14 mouse cellular contexts compared by ENCODE assay signal in the genomic region with DNA sequence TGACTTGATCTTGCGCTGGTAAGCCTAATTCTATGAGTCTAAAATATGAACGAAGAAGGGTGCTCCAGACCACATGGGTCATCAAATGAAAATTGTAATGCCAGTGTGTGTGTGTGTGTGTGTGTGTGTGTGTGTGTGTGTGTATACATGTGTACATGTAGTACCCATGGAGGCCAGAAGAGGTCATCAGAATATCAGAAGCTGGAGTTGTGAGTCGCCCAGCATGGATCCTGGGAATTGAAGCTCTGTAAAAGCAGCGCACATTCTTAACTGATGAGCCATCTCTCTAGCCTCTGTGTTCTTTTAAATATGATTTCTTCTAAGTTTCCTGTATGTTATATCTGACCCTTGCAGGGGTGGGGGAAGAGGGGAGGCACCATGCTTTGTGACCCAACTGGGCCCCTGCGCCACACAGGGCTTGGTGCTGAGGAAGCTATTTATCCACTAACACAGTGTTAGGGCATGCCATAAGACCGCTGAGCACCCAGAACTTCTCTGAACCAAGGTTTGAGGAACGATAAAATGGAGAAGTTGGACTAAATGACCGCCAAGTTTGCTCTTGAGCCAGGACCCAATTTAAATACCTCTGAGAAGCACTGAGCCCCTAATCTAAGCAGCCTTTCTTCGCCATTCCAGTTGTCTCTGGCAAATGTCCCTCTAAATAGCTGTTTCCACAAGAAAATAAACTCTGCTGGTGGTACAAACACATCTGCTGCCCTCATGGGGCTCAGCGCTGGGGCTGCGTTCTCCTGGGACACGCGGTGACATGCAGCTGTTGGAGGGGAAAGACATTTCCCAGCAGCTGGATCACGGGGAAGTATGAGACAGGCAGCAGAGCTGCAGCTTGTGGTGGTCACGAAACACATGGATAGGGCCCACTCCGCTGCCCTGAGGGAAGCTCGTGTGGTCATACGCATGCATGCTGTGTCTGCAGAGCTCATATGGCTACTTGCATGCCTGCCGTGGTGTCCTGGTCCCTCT. TPM values are rescaled to one million over a fixed set of nuclear protein-coding genes. Genes with fewer than 3 reads are reported as not detected.
DNase-seq lines count a peak whose midpoint lies in the region; ATAC-seq and TF ChIP-seq lines count a peak whose summit lies in the region.
"Had no signal": no experiment of that assay in that cellular context is flagged by ENCODE, and none has a peak within 500 bp of the region (broad histone marks: within the 10 kb centered on the region; RNA-seq: fewer than 3 reads in every experiment).

No protein-coding gene starts in this region.

- H3K36me3 ChIP-seq in heart, embryonic 13.5 days: no peaks in the 10 kb centered on the region
- H3K36me3 ChIP-seq in midbrain, postnatal 0 days (ENCODE audit: insufficient read depth, low read length): no peaks in the 10 kb centered on the region
- H3K36me3 ChIP-seq in midbrain, embryonic 16.5 days (ENCODE audit: control insufficient read depth, insufficient read depth, low read length): no peaks in the 10 kb centered on the region
- no peaks in the 10 kb centered on the region for H3K36me3 ChIP-seq in stomach, embryonic 16.5 days (ENCODE audit: control insufficient read depth, insufficient read depth, low read length)
- H3K36me3 ChIP-seq: G1E; liver, embryonic 13.5 days had no signal

- peak; percentile 50 for TF ChIP-seq CTCF in midbrain, postnatal 0 days (IDR thresholded peaks at IDR 0.05)

- DNase-seq in heart, postnatal 10 days: no peak
- DNase-seq in midbrain, postnatal 0 days (ENCODE audit: low spot score): peak; percentile 50
- DNase-seq in induced T-regulatory cell, adult 2 months (ENCODE audit: low read depth): peak; percentile 13
- DNase-seq in kidney, postnatal 4 days: no peak
- DNase-seq in ovary, postnatal 36 days (ENCODE audit: low spot score): no peak
- DNase-seq: adrenal gland, postnatal 10 days; cerebellum, adult 9-10 months; heart, postnatal 4 days; liver, embryonic 13.5 days; right cerebral cortex, postnatal 14 days had no signal

- 79% methylated on average over 19 of the region's 19 CpGs for WGBS in heart, embryonic 13.5 days
- 91% methylated on average over 19 of the region's 19 CpGs for WGBS in midbrain, postnatal 0 days
- WGBS in midbrain, embryonic 16.5 days: 90% methylated on average over 19 of the region's 19 CpGs
- WGBS in stomach, embryonic 16.5 days: 76% methylated on average over 19 of the region's 19 CpGs

- intact Hi-C loops in heart, postnatal 10 days (cut with DNase I): no loop called here

- H3K9me3 ChIP-seq in heart, embryonic 13.5 days: no peaks in the 10 kb centered on the region
- no peaks in the 10 kb centered on the region for H3K9me3 ChIP-seq in midbrain, postnatal 0 days (ENCODE audit: low read length)
- H3K9me3 ChIP-seq in midbrain, embryonic 16.5 days (replicated peaks; ENCODE audit: control insufficient read depth, low read length, poor library complexity, severe bottlenecking): no peaks in the 10 kb centered on the region
- no peaks in the 10 kb centered on the region for H3K9me3 ChIP-seq in stomach, embryonic 16.5 days (replicated peaks; ENCODE audit: control insufficient read depth, low read length)
- H3K9me3 ChIP-seq: G1E; liver, embryonic 13.5 days had no signal

- H3K27me3 ChIP-seq in heart, embryonic 13.5 days (replicated peaks): peaks cover 17% of the 10 kb centered on the region; the same call in 1 of the 2 replicates
- no peaks in the 10 kb centered on the region for H3K27me3 ChIP-seq in midbrain, postnatal 0 days (ENCODE audit: insufficient read depth, low read length)
- H3K27me3 ChIP-seq in midbrain, embryonic 16.5 days (ENCODE audit: control insufficient read depth, insufficient read depth, low read depth, low read length): no peaks in the 10 kb centered on the region
- H3K27me3 ChIP-seq in stomach, embryonic 16.5 days (ENCODE audit: control insufficient read depth, insufficient read depth, low read length): no peaks in the 10 kb centered on the region
- H3K27me3 ChIP-seq: liver, embryonic 13.5 days had no signal

- no peak for ATAC-seq in heart, embryonic 13.5 days (ENCODE audit: extremely low read depth, insufficient number of reproducible peaks, low FRiP score, low TSS enrichment)
- no peak for ATAC-seq in midbrain, postnatal 0 days (ENCODE audit: low FRiP score)
- no peak for ATAC-seq in midbrain, embryonic 16.5 days
- ATAC-seq in stomach, embryonic 16.5 days (ENCODE audit: insufficient read depth, low FRiP score): peak; percentile 31; the same call in 1 of the 2 replicates

- H3K27ac ChIP-seq in heart, embryonic 13.5 days (replicated peaks): peak overlapping the region; percentile 54
- H3K27ac ChIP-seq in midbrain, postnatal 0 days (ENCODE audit: low read depth, low read length): no peak overlapping the region
- H3K27ac ChIP-seq in midbrain, embryonic 16.5 days (ENCODE audit: low read length): no peak overlapping the region
- H3K27ac ChIP-seq in stomach, embryonic 16.5 days (ENCODE audit: low read length): peak overlapping the region; percentile 60
- H3K27ac ChIP-seq: liver, embryonic 13.5 days had no signal

- H3K9ac ChIP-seq in heart, embryonic 13.5 days: no peak overlapping the region
- H3K9ac ChIP-seq in midbrain, postnatal 0 days (replicated peaks; ENCODE audit: low read length, poor library complexity, severe bottlenecking): no peak overlapping the region
- no peak overlapping the region for H3K9ac ChIP-seq in midbrain, embryonic 16.5 days (ENCODE audit: low read depth, low read length)
- H3K9ac ChIP-seq in stomach, embryonic 16.5 days (ENCODE audit: low read length): no peak overlapping the region
- H3K9ac ChIP-seq: liver, embryonic 13.5 days had no signal

- H3K4me2 ChIP-seq in heart, embryonic 13.5 days: no peak overlapping the region
- H3K4me2 ChIP-seq in midbrain, postnatal 0 days (ENCODE audit: low read depth, low read length, poor library complexity, severe bottlenecking): no peak overlapping the region
- no peak overlapping the region for H3K4me2 ChIP-seq in midbrain, embryonic 16.5 days (ENCODE audit: low read length)
- H3K4me2 ChIP-seq in stomach, embryonic 16.5 days (ENCODE audit: low read depth, low read length): no peak overlapping the region
- H3K4me2 ChIP-seq: liver, embryonic 13.5 days had no signal

- no peak overlapping the region for H3K4me3 ChIP-seq in heart, embryonic 13.5 days
- H3K4me3 ChIP-seq in midbrain, postnatal 0 days (ENCODE audit: low read depth, low read length): no peak overlapping the region
- no peak overlapping the region for H3K4me3 ChIP-seq in midbrain, embryonic 16.5 days (ENCODE audit: low read depth, low read length)
- no peak overlapping the region for H3K4me3 ChIP-seq in stomach, embryonic 16.5 days (replicated peaks; ENCODE audit: low read length)
- H3K4me3 ChIP-seq: liver, embryonic 13.5 days had no signal

- H3K4me1 ChIP-seq in heart, embryonic 13.5 days: peaks cover 35% of the 10 kb centered on the region
- H3K4me1 ChIP-seq in midbrain, postnatal 0 days (ENCODE audit: insufficient read depth, low read length): no peaks in the 10 kb centered on the region
- no peaks in the 10 kb centered on the region for H3K4me1 ChIP-seq in midbrain, embryonic 16.5 days (ENCODE audit: control insufficient read depth, insufficient read depth, low read length)
- 0 out of 2 replicates have a peak, but pooled peaks cover 3% of the 10 kb centered on the region for H3K4me1 ChIP-seq in stomach, embryonic 16.5 days (ENCODE audit: control insufficient read depth, insufficient read depth, low read length)
- H3K4me1 ChIP-seq: liver, embryonic 13.5 days had no signal

RNA-seq across cellular contexts. Expression of a gene that starts 59.6 kb away (rescaled TPM):
- not detected in 2 replicates for polyA plus RNA-seq in heart, embryonic 13.5 days (2015; fragmentation: Nextera tagmentation; extraction: Ambion mirVana)
- not detected for total RNA-seq in heart, postnatal 10 days (2021)
- total RNA-seq in midbrain, postnatal 0 days (2014; rRNA removed): not detected in 2 replicates
- polyA plus RNA-seq in midbrain, postnatal 0 days (2015; fragmentation: Nextera tagmentation; extraction: Ambion mirVana): 0.69 and 0.96 TPM in 2 replicates
- polyA plus RNA-seq in midbrain, embryonic 16.5 days (2015; fragmentation: Nextera tagmentation; extraction: Ambion mirVana): 0.65 TPM in 1 of 2 replicates, not detected in the other
- polyA plus RNA-seq in stomach, embryonic 16.5 days (2015; fragmentation: Nextera tagmentation; extraction: Ambion mirVana): 0.19 TPM in 1 of 2 replicates, not detected in the other
- total RNA-seq: adrenal gland, postnatal 10 days; heart, postnatal 4 days had no signal
- polyA plus RNA-seq: G1E; liver, embryonic 13.5 days had no signal

Comparison
In these comparisons a context has a peak if more than half of its experiments do, and no peak if none do; other contexts are left out.
1. H3K27ac ChIP-seq: peak in heart, embryonic 13.5 days (single experiment) and stomach, embryonic 16.5 days (single experiment); none in midbrain, postnatal 0 days (single experiment) and midbrain, embryonic 16.5 days (single experiment).
2. DNase-seq: peak in midbrain, postnatal 0 days (single experiment) and induced T-regulatory cell, adult 2 months (single experiment); none in heart, postnatal 10 days (0 of 2), kidney, postnatal 4 days (0 of 2) and ovary, postnatal 36 days (single experiment).